Mouse (Mus musculus): ENCODE results near the gene Acot12. TPM values are rescaled to one million over a fixed set of nuclear protein-coding genes. Genes with fewer than 3 reads are reported as not detected.

Acot12 gene
- total RNA-seq, 2 experiments from 2014 or later, result not detected

DNA sequence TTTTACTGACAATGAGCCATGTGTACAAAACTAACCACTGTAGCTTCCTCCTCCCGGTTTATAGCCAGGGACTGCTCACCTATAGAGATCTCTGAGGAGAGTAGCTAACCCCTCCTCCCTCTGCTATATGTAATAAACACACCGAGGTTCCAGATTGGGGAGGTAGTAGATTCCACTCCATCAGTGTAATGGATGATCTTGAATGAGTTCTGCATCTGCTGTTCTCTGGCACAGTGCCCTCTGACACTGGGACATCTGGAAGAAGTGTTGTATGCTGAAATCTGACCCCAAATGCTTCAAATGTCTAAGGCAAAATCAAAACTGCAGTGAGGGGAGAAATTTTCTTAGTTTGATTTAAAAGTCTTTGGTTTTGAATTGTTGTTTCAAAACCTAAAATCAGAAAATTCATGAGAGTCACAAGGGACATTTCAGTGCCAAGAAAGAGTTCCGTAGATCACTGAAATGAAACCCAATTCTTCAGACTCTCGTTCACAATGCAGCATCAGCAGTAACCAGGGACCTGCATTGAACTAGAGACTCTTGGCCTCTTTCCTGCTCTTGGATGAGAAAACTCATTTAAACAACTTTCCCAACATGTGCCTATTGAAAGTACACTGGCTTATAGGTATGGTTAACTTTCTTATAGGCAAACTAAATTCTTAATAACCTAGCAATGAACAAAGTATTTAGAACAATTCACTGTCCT is 83.7 kb downstream of the Acot12 start:
- peak; percentile 75 for DNase-seq (ENCODE audit: low spot score)

DNA sequence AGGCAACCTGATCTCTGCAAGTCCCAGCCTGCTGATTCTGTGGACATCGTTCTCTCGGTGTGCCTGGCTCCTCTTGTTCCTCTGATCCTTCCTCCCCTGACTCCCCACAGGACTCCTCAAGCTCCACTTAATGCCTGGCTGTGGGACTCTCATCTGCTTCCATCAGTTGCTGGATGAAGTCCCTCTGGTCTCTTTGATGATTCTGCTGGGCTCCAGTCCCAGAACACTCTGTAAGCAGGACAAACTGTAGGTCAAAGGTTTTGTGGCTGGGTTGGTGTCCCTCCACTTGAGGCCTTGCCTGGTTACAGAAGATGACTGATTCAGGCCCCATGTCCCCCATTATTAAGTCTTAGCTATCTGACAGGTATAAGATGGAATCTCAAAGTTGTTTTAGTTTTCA is 84.8 kb downstream of the Acot12 start:
- DNase-seq (ENCODE audit: low spot score), result peak; percentile 69

DNA sequence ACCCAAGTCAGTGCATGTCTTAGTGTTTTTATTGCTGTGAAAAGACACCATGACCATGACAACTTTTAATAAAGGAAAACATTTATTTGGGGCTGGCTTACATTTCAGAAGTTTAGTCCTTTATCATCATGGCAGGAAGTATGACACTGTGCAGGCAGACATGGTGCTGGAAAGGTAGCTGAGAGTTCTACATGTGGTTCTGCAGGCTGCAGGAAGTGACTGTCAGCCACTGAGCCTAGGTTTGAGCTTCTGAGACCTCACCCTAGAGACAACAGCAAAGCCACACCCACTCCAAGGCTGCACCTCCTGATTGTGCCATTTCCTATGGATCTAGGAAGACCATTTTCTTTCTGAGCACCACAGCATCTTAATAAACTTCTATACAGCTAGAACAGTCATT is 86.6 kb downstream of the Acot12 start:
- DNase-seq (ENCODE audit: low spot score), result no peak

Small RNA genes lying within 50 kb of the gene (microRNA-seq; reads per million reads assigned to microRNA genes)
- gene Gm27656, result not detected

Other genes with a start within 250 kb of the Acot12 start
- gene Zcchc9, start 66.2 kb downstream of the Acot12 start, total RNA-seq (2021), result 10 to 100 TPM; 11.0 to 12.3 TPM
- 1,000 to 10,000 TPM; 1,267 to 1,509 TPM for gene Ckmt2, start 135.4 kb downstream of the Acot12 start, total RNA-seq (2021)

Measured in gastrocnemius, adult 18-20 months (tissue).